Mouse (Mus musculus) adipocyte (in vitro differentiated cells): ENCODE data around the gene Sec14l3.

Experiments
- DNase-seq: peaks from one replicate; pipeline ENCODE4 v3.0.0-alpha.2; 2016; ENCODE audit warnings: low spot score

Gene Sec14l3

GRCm38 (mm10) chr11:4060866-4061575 lies 3.6 kb upstream of the Sec14l3 start:
- no peak for DNase-seq

DNA sequence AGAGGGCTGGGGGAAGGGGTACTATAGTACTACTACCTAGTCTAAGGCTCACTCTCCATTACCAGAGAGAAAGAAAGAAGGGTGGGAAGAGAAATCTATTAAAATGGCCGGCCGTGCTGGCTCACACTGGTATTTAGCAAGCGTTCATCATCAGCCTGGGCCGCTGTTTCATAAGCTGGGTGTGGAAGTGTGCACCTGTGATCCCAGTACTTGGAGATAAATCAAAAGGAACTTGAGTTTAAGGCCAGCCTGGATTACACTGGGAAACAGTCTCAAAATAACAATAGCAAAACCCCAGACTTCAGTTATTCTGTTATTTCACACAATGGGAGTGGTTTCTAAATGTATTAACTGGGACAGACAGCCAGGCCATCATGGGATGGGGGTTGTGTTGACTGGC lies 2.1 kb upstream of the Sec14l3 start:
- no peak for DNase-seq

GRCm38 (mm10) chr11:4062981-4063380 lies 1.7 kb upstream of the Sec14l3 start:
- DNase-seq = no peak

DNA sequence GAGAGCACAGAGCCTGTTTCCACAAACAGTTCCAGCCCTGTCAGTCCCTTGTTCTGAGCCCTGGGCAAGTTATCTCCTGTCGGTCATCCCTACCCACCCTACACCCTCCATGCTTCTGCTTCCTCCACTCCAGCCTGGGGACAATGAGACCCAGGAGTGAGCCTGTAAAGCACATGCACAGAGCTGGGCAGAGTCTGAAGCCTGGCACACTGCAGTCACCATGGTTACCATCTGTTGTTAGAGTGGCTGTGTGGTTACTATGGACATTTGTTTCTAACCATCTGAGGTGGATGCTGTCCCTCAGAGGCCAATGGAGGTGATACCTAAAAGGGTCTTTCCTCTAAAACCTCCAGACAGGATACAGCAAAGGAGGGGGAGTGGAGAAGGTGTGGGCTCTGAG lies 5.0 kb downstream of the Sec14l3 start:
- no peak for DNase-seq

DNA sequence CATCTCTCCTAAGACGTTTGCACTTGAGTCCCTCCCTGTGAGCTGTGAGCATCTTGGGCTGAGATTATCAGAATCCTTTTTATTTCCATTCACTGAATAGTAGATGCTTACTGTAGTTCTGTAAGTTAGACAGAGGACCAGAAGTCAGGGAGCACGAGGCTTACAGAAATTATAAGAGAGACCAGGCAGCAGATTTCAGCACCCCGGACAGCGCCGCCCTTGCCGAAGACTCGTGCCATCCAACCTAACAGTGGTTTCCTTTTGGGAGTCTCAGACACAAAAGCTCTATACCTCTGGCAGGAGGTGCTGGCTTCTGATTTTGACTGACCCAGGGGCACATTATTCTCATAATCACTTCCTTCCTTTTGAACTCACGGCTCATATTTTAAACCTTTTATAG lies 12.0 kb downstream of the Sec14l3 start:
- peak; percentile 67 for DNase-seq

GRCm38 (mm10) chr11:4078267-4078933 lies 13.8 kb downstream of the Sec14l3 start:
- DNase-seq = no peak

DNA sequence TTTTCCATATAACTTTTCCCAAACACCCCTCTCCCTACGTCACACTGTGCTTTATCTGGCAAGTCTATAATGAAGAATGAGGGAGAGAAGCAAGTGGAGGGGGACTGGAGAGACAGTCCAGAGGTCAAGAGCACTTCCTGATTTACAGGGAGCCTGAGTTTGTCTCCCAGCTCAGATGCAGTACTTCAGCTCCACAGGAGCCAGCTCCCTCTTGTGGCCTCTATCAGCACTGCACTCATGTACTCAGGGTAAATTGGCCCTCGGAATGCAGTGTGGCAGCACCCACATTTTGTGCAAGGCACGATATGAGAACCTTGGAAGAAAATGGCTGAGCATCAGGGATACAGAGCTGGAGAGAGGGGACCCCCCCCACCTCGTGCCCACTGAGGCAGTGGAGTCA lies 15.6 kb downstream of the Sec14l3 start:
- peak; percentile 71 for DNase-seq

DNA sequence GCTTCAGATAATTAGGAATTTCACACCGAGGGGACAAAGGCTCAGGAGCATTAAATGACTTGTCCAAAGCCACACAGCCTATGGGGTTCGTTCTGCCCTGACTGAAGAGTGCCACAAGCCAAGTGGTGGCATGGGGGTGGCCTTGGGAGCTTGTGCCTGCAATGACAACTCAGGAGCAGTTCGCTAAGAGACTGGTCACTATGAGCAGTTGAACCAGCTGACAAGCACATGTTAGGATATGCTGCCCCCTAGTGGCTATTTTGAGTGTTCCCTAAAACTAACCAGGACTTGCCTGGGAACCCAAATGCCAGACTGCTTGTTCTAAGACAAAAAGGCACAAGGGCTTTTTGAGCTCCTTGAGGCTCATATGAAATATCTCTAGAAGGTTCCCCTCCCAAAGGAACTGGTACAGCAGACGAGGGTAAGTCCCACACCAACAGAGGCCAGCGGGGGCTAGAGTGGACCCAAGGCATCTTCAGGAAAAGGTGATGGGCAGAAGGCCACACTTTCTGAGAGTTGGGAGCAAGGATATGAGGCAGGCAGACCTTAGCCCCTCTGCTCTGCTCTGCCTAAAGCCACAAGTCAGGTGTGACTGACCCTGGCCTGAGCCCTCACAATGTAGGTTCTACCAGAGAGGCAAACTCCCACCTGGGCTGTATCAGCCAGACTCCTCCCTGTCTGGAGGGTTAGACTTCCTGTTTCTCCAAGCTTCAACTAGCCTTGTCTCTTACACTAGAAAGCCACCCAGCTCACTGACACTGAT lies 18.9 kb downstream of the Sec14l3 start:
- DNase-seq = peak; percentile 90

DNA sequence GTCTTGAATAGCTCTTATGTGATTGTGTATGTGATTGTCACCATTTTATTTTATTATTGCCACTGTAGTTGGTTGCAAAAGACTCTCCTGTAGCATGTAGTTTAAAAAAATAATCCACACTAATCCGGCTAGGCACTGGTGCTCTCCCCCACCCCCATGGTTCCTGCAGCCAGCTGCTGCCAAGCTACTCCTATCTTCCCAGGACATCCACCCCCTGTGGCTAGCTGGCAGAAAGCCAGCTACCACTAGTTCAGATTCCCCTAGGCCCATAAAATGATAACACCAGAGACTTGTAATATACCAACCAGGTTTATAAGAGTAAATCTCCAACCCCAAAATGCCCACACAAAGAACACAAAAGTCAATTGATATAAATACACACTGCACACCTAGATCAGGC lies 21.6 kb downstream of the Sec14l3 start:
- DNase-seq = no peak

DNA sequence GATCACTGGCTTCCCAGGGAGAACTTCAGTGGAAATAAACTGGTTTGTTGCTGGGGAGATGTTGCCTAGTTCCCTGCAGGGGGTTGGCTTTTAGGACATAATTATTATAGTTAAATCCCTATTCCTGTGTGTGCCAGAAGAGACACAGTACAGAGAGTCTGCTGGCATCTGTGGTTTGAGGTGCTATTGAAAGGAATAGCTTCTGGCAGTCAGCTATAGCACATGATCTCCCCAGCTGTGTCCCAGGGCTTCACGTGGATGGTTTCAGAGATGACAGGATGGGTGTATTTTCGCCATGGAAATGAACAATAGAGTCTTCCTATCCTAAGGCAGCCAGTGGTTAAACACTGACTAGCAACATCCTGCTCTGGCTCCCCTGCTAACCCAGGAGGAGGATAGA lies 22.6 kb downstream of the Sec14l3 start:
- DNase-seq = no peak

- no peak for DNase-seq
Measured at GRCm38 (mm10) chr11:4093459-4094377, 29.1 kb downstream of the Sec14l3 start.

DNA sequence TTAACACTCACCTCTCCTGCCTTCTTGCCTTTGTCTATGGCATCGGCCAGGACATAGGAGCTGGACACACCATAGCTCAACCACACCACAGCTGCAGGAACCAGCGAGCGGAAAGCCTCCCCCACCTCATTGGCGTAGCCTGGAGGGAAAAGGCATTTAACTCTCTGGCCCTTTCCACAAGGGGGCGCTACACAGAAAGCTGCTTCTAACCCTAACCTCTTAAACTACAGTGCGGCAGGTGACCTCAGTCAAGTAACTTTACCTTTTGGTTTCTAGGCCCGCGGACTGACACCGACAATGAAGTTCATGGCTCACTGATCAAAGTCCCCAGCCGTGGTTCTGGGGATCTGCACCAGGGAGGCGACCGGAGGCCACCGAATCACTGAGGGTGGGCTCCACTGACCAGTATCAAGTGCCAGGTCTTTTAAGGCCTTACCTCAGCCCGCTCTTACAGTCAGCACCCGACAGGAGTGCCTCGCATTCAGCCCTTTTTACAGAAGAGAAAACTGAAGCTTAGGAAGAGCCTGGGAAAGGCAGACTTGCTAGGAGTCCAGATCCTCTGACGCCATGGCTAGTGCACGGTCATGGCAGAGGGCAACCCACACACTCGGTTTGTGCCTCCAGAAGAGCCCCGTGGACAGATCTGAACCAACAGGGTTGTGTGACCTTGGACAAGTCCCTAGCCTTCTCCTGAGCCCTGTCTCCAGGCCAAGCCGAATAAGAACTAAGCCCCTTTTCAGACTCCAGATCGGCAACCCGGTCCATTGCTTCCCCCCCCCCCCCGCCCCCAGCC lies 29.9 kb downstream of the Sec14l3 start:
- peak; percentile 46 for DNase-seq

DNA sequence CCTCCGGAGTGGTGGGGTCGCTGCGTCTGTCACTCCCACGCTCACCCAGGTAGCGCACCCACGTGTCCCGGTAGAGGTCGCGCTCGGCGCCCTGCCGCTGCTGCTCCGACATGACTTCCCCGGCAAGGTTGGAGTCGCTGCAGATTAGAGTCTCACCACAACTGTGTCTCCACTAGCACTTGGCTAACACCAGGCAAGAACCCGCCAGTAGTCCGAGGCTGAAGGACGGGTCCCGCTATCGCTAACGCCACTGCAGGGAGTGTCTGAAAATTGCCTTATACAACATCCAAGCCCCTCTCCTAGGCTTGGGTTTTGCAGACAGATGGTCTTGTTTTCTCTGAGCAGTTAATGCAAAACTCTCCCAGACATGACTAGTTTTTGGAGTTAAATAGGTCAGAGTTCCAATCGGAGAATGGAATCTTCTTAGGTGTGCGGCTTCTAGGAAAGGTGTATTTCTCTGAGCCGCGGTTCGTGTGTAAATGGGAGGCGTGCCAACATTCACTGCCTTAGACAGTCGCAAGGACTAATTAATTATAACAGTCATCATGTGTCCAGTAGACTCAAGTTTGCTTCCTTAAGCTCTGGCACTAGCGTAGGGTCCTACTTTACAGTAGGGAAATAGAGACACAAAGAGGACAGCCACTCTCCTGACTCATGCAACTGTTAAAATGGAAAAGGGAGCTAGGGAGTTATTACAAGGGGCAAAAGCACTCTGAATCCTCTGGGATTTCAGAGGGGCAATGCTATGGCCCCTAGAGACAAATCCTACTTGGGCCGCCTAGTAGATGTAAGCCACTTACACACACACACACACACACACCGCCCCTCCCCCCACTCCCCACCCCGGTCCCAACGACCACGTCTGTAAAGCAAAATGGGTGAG lies 30.8 kb downstream of the Sec14l3 start, which contains the start of gene Mtfp1:
Gene Mtfp1 (minus strand): TSS at position 275 of the 883 bp plus-strand sequence.
- peak; percentile 33 for DNase-seq

DNA sequence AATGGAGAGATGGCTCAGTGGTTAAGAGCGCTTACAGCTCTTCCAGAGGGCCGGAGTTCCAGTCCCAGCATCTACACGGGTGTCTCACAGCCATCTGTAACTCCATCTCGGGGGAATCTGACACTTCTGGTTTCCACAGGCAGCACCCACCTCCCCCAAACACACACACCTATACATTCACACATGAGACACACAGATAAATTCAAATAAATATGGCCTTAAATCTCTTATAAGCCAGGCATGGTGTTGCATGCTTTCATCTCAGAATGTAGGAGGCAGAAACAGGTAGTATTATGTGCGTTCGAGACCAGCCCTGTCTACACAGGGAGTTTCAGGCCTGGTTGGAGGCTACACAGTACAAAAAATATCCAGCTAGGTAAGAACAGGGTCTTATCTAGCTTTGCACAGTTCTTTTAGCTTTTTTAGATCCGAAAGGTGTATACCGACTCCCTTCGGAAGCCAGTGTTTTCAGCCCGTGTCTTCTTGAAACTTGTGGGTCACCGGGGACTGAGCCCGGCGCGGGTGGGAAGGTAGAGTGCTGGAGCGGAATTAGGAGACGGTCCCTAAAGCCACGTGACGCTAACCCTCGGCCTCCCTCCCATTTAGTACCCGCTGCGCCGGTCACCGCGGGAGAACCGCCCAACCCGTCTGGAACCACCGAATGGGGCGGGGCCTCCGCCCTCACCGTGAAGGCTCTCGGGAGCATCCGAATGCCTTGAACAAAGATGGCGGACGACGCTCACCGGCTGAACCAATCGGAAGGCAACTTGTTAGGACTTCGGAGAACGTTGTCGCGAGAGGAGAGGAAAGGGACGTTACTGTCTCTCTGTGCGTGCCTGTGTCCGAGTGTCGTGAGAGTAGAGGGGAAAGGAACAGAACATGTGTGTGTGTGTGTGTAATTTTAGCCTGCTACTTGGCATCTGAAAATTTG lies 31.7 kb downstream of the Sec14l3 start:
- peak; percentile 99 for DNase-seq

DNA sequence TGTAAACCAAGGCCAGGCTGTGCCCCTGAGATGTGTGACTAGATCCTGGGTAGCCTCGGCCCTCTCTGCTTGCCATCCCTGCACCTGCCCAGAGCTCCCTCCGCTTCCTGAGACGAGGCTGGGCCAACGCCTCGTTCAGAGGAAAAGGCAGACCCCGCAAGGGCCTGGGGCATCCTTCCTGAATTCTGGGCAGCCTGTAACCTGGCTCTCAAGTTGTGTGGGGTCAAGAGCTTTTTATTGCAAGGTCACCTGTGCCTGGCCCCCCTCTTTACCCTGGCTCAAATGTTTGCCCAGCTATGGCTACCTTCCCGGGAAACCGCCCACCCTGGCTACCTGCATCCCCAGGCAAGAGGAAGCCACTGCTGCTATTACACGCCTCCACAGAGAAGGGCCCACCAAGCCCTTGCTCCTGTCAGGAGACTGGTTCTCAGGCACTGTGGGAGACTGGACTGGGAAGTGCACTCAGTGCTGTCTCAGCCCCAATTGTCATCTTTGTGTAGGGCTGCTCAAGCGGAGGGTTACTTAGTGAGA lies 32.5 kb downstream of the Sec14l3 start:
- DNase-seq = no peak

- DNase-seq = no peak
Measured at GRCm38 (mm10) chr11:4098120-4098519, 33.5 kb downstream of the Sec14l3 start.

DNA sequence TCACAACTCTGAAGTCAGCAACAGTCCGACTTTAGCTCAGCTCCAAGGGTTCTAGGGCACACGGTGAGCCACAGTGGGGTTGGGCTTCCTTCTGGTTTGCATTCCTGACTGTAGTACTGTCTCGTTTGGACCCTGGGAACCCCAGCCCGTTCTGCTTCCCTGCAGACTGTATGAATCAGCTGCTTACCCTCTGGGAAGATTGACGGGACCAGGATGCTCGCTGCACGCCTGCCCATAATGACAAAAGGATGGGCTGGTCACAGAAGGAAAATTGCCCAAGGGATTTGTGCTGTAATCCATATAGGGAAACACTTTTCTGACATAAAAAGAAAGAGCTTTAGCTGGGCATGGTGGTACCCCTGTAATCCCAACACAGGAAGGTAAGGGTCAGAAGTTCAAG lies 34.2 kb downstream of the Sec14l3 start:
- DNase-seq = no peak

DNA sequence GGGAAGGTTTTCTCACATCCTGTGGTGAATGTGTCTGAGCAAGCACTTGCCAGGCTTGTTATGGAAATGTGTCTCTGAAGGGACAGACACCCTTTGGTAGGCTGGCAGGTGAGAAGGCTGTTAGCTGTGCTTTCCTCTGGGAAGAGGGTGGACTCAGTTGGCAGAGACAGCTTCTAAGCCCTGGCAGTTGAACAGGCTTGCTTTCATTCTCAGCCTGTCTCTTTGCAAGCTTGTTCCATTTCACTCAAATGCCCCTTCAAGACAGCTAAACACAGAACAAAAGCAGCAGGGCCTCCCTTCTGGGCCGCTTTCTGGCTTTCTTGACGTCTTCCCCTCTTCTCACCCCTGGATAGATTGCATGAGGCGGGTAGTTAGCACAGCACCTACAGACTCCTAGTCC lies 34.8 kb downstream of the Sec14l3 start:
- no peak for DNase-seq

DNA sequence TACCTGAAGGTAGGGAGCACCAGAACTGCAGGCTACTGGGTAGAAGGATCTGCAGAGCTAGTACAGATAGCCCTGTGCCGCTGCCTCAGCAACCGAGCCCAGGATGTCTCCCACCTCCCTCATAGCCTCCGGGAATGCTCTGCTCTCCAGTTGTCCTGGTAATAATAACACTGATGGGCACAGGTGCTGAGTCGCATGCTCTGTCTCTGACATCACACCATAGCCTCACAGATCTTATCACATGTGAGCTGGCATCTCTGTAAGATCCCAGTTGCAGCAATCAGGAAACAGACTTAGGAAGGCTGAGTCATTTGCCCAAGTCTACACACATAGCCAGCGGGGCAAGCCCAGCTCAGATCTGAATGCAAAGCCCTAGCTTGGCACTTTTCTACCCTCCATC lies 37.2 kb downstream of the Sec14l3 start:
- no peak for DNase-seq
